Mouse (Mus musculus): ENCODE data around the gene Pxdc1.

Pxdc1 gene

GRCm38 (mm10) chr13:34651474-34651991 is 1.8 kb downstream of the Pxdc1 start:
- no peak for DNase-seq (ENCODE audit: low read depth, low spot score)

DNA sequence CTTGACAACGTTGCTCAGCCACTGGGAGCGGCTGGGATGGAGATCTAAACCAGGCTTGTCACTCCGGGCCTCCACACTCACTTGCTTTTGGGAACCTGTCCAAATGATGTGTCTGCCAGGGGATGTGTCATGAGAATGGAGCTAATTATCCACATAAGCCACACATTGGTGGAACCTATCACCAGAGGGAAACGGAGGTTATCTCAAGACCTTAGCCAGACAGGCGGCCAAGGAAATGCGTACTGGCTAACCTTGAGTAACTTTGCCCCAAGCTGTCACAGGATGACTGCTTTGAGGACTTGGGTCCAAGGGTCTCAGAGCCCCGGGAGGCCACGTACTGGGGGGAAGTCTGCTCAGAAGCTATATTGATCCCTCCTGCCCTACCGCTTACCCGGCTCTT is 2.3 kb downstream of the Pxdc1 start:
- peak; percentile 49 for DNase-seq (ENCODE audit: low read depth, low spot score)

- DNase-seq (ENCODE audit: low read depth, low spot score), result no peak
Measured at GRCm38 (mm10) chr13:34650371-34650770, 2.9 kb downstream of the Pxdc1 start.

GRCm38 (mm10) chr13:34647751-34648150 is 5.5 kb downstream of the Pxdc1 start:
- DNase-seq (ENCODE audit: low read depth, low spot score), result no peak

DNA sequence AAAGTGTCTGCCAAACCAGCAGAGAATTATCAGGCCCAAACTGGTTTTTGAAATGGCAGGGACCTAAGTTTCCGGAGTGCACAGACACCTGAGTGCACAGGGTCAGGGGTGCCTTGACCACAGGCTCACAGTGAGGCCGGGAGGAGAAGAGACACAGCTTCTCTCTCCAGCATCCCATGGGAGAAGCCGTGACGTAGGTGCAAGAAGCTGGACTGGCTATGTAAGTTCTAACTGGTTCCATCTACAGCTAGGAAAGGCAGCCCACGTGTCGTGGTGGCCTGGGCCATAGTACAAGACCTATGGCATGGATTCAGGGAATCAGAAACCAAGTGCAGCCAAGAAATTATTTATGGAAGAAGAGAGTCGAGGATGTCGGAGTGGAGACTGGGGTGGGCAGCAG is 6.1 kb downstream of the Pxdc1 start:
- DNase-seq (ENCODE audit: low read depth, low spot score), result no peak

DNA sequence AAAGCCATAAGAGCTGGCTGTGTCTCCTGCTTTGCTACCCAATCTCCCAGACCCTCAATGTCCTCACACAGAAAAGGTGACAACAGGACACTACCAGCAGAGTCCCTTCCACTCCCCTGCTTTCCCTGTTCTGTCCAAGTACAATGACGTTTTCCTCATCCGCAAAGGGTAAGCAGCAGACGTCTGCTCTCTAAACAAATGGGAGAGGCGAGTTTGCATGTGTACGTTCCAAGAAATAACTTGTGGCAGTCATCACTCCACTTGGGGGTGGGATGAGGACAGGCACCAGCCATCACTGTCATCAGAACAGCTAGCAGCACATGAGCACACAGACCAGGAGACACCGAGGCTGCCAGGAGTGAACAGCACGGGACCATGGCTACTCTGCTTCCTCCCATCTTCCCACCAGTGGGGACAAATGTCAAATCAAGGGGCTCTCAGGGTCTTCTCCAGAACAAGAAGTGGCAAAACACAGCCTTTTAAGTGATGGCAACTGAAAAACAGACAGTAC is 7.0 kb downstream of the Pxdc1 start:
- no peak for DNase-seq (ENCODE audit: low read depth, low spot score)

- no peak for DNase-seq (ENCODE audit: low read depth, low spot score)
Measured at GRCm38 (mm10) chr13:34645519-34645918, 7.8 kb downstream of the Pxdc1 start.

DNA sequence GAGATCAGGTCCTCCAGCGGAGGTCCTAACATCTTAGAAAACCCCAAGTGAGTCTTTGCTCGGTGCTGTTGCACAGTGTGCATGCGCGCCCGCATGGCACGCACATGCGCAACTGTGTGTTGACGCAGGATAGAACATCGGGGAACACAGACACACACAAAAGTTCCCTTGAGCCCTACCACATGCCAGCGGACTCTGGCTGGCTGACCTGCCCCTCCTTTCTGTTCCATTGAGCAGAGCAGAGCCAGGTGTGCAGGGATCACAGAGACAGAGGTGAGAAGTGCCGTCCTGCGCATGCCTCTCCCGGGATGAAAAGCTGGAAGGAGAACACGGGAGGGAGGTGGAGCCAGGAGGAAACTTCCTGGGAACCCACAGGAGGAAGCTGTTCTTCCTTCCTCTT is 8.9 kb downstream of the Pxdc1 start:
- DNase-seq (ENCODE audit: low read depth, low spot score), result no peak

DNA sequence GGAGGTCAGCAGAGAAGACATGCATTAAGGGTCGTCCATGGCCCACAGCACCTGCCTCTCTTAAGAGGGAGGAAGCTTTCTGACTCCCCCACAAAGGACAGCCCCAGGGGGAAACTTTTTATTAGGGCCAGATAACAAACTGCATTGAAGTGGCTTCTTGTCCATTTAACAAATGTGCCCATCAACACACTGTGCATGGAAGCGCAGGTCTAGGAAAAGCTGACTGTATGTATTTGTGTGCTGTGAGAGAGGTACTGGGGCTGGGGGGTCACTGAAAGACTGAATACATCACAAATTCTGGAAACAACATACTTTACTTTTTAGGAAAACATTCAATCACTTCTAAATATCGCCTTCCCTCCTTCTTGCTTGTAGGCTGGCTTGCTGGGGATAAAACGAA is 9.4 kb downstream of the Pxdc1 start:
- DNase-seq (ENCODE audit: low read depth, low spot score), result no peak

GRCm38 (mm10) chr13:34642941-34643875 is 10.1 kb downstream of the Pxdc1 start:
- peak; percentile 77 for DNase-seq (ENCODE audit: low read depth, low spot score)

GRCm38 (mm10) chr13:34641066-34641465 is 12.2 kb downstream of the Pxdc1 start:
- DNase-seq (ENCODE audit: low read depth, low spot score), result no peak

DNA sequence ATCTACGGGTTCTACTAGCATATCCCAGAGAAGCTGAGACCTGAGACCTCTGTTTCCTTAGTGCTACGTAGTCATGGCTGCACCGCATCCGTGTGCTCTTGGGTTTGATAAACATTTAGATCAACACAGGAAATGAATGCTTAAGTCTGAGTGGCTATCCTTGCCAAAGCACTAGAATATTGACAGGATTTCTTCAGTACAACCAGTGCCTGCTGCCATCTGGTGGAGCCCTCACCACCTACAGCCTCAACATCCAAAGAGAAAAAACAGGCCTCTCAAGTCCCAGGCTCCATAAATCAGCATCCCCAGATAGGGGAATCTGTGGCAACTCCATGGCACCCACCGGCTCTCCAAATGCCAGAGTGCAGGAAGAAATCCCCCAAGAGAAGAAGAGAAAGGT is 17.3 kb downstream of the Pxdc1 start:
- peak; percentile 89 for DNase-seq (ENCODE audit: low read depth, low spot score)

GRCm38 (mm10) chr13:34630319-34630718 is 23.0 kb downstream of the Pxdc1 start:
- no peak for DNase-seq (ENCODE audit: low read depth, low spot score)

DNA sequence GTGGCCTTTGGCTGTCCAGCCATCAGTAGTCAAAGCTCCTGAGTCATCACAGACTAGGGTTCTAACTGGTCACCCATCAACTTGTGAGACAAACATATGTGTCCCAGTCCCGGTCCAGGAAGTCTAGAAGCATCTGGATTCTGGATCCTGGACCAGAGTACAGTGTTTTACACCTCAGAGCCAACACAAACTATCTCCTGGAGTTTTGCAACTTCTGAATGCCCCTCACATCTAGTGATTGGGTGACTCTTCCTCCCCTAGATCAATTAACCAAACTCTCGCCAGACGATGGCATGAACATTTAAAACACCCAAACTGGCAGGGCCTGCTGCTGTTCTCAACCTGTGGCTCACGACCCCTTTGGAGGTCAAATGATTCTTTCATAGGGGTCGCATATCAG is 23.5 kb downstream of the Pxdc1 start:
- DNase-seq (ENCODE audit: low read depth, low spot score), result no peak

GRCm38 (mm10) chr13:34627446-34627845 is 25.8 kb downstream of the Pxdc1 start:
- DNase-seq (ENCODE audit: low read depth, low spot score), result no peak

GRCm38 (mm10) chr13:34624414-34624813 is 28.9 kb downstream of the Pxdc1 start:
- DNase-seq (ENCODE audit: low read depth, low spot score), result peak; percentile 18

DNA sequence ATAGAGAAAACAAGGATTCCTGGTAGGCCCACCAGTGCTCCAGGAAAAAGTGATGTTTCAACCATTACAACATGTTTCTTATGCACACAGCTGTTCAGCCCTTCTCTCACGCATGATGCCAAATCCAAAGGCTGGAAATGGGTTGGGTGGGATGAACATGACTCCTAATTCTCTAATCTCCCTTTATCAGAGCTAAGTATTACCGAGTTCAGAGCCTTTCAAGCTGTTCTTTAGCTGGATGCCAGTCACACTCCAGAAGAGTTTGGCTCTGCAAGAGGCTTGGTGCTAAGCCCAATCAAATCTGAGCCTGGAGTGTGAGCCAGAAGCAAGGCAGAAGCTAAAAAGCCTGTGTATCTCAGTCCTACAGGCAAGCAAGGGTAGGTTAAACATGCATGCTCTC is 40.9 kb downstream of the Pxdc1 start:
- DNase-seq (ENCODE audit: low read depth, low spot score), result peak; percentile 42

DNA sequence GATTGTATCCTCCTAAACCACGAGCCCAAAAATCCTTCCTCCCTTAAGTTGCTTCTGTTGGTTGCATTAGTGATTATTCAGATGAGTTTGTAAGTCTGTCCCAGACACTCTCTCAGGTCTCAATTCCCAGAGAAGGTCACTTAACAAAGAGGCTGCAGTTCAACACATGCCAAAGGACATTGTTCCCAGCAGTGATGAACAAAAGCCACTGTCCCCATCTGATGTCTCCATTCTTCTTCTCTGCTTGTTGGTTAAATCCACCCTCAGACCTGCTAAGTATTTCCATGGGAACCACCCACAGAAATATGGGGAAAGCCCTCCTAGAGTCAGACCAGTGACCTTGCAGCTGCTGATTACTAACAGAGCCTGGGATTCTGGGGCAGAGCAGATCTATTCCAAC is 43.6 kb downstream of the Pxdc1 start:
- no peak for DNase-seq (ENCODE audit: low read depth, low spot score)

DNA sequence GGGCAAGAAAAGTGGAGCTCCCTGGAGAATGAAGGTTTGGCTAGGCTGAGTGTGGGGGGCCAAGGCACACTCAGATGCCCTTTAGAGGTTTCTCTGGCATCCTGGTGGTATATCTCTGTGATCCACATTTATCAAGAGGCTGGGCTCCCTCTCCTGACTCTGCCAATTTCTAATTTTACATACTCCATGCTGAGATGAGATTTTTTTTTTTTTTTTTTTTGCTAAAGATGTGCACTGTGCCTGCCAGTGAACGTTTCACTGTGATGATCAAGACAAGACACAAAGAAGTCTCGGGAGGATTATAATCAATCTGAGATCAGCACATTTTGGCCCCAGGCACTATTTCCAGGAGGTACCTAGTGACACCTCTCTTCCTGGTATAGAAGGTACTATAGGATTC is 46.2 kb downstream of the Pxdc1 start:
- no peak for DNase-seq (ENCODE audit: low read depth, low spot score)

DNA sequence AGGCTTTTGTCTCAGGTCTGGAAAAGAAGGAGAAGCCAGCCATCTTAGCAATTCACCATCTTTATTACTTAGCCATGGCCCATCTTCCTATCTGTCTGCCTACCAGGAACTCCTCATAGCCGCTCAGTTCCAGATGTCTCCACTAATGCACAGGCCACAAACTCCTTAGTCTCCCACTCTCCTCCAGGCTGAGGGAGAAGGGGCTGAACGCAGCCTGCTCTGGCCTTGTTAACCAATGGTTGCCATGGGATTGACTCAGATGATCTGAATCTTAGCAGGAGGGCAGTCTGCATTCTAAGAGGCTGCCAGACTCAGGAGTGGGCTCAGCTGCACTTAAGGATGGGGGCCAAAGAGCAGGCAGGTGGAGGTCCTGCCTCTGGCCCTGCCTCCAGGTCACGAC is 47.4 kb downstream of the Pxdc1 start:
- DNase-seq (ENCODE audit: low read depth, low spot score), result no peak

DNA sequence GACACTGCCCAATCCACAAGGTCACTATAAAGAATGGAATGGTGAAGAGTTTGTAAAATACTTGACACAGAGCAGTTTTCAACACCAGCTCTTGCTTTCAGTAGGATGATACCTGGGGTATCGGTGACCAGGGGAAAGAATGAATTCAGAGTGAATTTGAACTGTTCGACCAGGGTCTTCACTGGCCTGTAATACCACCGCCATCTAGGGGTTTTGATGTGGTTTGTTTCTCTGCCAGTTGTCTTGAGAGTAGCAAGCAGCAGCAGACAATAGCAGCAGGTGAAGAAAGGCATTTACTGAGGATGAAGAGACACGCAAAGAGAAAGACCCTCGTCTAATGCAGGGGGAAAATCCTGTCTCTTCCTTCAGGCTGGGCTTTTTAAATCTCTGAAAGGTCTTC is 48.1 kb downstream of the Pxdc1 start:
- DNase-seq (ENCODE audit: low read depth, low spot score), result no peak

GRCm38 (mm10) chr13:34604406-34604805 is 48.9 kb downstream of the Pxdc1 start:
- no peak for DNase-seq (ENCODE audit: low read depth, low spot score)

DNA sequence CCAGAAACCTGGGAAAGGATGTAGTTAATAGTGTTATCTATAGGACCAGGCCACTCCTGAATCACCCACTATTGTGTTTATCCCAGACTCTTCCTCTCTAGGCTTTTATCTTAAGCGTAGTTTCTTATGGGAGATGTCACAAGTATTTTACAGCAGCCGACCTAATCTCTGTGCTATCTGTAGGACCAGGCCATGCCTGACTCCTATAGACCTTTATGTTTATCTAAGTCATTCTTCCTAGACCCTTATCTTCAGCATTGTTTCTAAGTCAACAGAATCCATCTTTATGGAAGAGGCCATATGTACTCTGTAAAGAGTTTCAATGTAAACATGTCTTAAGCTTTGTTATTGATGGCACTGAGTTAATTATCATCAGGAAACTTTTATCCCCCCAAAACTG is 50.5 kb downstream of the Pxdc1 start:
- DNase-seq (ENCODE audit: low read depth, low spot score), result no peak
